Mouse (Mus musculus) lung, embryonic 14.5 days (tissue): ENCODE data around the gene Usp29. TPM values are rescaled to one million over a fixed set of nuclear protein-coding genes. Genes with fewer than 3 reads are reported as not detected.
"Not testable (repeated sequence)": the region's sequence is repeated elsewhere in the genome, so short reads cannot be mapped to it uniquely, and the experiment has no call there.

Experiments used
- ATAC-seq: fragments of 200-750 bp; cut with Nextera tagmentation; 2 replicates; pipeline ENCODE4 v1.8.0; 2017; ENCODE audit warnings: mild to moderate bottlenecking, moderate TSS enrichment, moderate library complexity; ENCODE audit not compliant: insufficient read depth
- DNase-seq: peaks from one replicate; pipeline ENCODE4 v3.0.0-alpha.2; 2015
- H3K27ac ChIP-seq: fragments of 300-500 bp; sonication (generic); 2 replicates; pipeline ENCODE4 v1.5.1; 2014; ENCODE audit warnings: low read depth, mild to moderate bottlenecking, moderate library complexity
- H3K27me3 ChIP-seq: fragments of 300-500 bp; sonication (generic); 2 replicates; pipeline ENCODE4 v1.6.1; 2014; ENCODE audit warnings: low read length, control low read depth; ENCODE audit not compliant: insufficient read depth
- H3K36me3 ChIP-seq: fragments of 300-500 bp; sonication (generic); 2 replicates; pipeline ENCODE4 v1.6.1; 2014; ENCODE audit warnings: control low read depth; ENCODE audit not compliant: insufficient read depth
- H3K4me1 ChIP-seq: fragments of 300-500 bp; sonication (generic); 2 replicates; pipeline ENCODE4 v1.6.1; 2014; ENCODE audit warnings: antibody characterized with exemption, control low read depth; ENCODE audit not compliant: insufficient read depth
- H3K4me2 ChIP-seq: fragments of 300-500 bp; sonication (generic); 2 replicates; pipeline ENCODE4 v1.6.1; 2014; ENCODE audit warnings: mild to moderate bottlenecking
- H3K4me3 ChIP-seq: fragments of 300-500 bp; sonication (generic); 2 replicates; pipeline ENCODE4 v1.5.1; 2014; ENCODE audit warnings: low read depth, low read length
- H3K9ac ChIP-seq: fragments of 300-500 bp; sonication (generic); 2 replicates; pipeline ENCODE4 v1.6.1; 2014
- H3K9me3 ChIP-seq: fragments of 300-500 bp; sonication (generic); 2 replicates; pipeline ENCODE4 v1.6.1; 2016; ENCODE audit warnings: low read depth, low read length, control low read depth
- CTCF ChIP-seq: IDR thresholded peaks from 2 replicates; pipeline ENCODE4 v1.5.1; 2016; ENCODE audit warnings: antibody characterized with exemption, low read depth
- WGBS: fragments of 180-500 bp; shearing (Covaris S2); extraction: QIAGEN DNeasy Blood & Tissue Kit; methylation state at CpG from one replicate; pipeline ENCODE4 v1.1.7; 2014; 5-methylcytosine and 5-hydroxymethylcytosine counted together
- polyA plus RNA-seq: library from polyadenylated mRNA; unstranded; fragments of >200 nt; fragmentation: Nextera tagmentation; extraction: Ambion mirVana; gene quantifications from 2 replicates; pipeline ENCODE4 v1.2.1, GENCODE M21; 2014

The Usp29 gene
- polyA plus RNA-seq, 1 experiment from 2014 or later = 6.2 TPM

DNA sequence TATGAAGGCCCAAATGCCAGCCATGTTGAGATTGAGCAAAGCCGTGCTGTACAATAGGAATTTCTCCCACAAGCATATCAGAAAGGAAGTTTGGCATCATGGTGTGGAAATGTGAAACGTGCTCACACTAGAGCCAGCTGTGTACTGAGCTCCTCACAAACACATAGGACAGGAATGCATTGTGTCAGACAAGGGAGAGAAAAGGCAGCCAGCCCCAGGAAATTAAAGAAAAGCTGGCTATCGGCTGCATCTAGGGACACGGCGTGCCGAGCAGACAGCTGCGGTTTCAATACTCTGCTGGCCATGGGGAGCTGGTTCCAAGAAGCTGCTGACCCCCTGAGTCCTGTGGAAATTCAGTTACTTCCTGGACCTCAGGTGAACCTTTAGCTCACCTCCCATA, 155.0 kb downstream of the Usp29 start:
- H3K27ac ChIP-seq = no peak overlapping the region
- H3K4me1 ChIP-seq = no peaks in the 10 kb centered on the region
- TF ChIP-seq CTCF = no peak
- H3K27me3 ChIP-seq = no peaks in the 10 kb centered on the region
- H3K9ac ChIP-seq = no peak overlapping the region
- H3K4me2 ChIP-seq = no peak overlapping the region
- H3K9me3 ChIP-seq = no peaks in the 10 kb centered on the region
- no peak for ATAC-seq
- peak; percentile 31 for DNase-seq
- WGBS = 74% methylated on average over 7 of the region's 7 CpGs
- H3K36me3 ChIP-seq = no peaks in the 10 kb centered on the region
- no peak overlapping the region for H3K4me3 ChIP-seq

GRCm38 (mm10) chr7:6886896-6887295, 156.5 kb downstream of the Usp29 start:
- Histone ChIP-seq H3K27ac (no peak overlapping the region), H3K4me3 (no peak overlapping the region), H3K36me3 (no peaks in the 10 kb centered on the region), H3K4me2 (no peak overlapping the region), H3K9ac (no peak overlapping the region), H3K27me3 (no peaks in the 10 kb centered on the region), H3K9me3 (no peaks in the 10 kb centered on the region), H3K4me1 (no peaks in the 10 kb centered on the region)
- DNase-seq (no peak), ATAC-seq (no peak)
- TF ChIP-seq CTCF = no peak
- WGBS = 84% methylated on average over 1 of the region's 1 CpGs

GRCm38 (mm10) chr7:6889871-6890270, 159.5 kb downstream of the Usp29 start:
- Histone ChIP-seq H3K36me3 (no peaks in the 10 kb centered on the region), H3K9ac (no peak overlapping the region), H3K4me1 (no peaks in the 10 kb centered on the region), H3K27ac (no peak overlapping the region), H3K9me3 (no peaks in the 10 kb centered on the region), H3K27me3 (no peaks in the 10 kb centered on the region), H3K4me2 (no peak overlapping the region), H3K4me3 (no peak overlapping the region)
- TF ChIP-seq CTCF = no peak
- DNase-seq (no peak), ATAC-seq (no peak)
- WGBS = 92% methylated on average over 5 of the region's 5 CpGs

DNA sequence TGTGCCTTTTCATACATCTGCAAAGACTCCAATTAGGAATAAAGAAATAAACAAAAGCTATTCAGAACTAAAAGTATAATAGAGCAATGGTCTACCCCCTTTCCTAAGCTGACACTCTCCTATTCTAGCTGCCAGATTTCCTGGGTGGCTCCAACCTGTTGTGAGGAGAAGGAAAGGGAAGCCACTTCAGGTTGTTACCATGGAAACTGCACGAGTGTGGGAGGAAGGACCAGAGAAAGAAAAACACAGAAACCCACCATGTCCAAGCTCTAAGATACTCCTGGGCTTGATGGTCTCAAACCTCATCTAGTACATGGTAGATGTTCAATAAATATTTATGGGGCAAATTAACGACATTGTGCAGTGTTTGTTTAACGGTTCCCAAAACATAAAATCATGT, 160.8 kb downstream of the Usp29 start:
- Histone ChIP-seq H3K9ac (no peak overlapping the region), H3K4me1 (no peaks in the 10 kb centered on the region), H3K27ac (no peak overlapping the region), H3K36me3 (no peaks in the 10 kb centered on the region), H3K27me3 (no peaks in the 10 kb centered on the region), H3K9me3 (no peaks in the 10 kb centered on the region), H3K4me3 (no peak overlapping the region), H3K4me2 (no peak overlapping the region)
- TF ChIP-seq CTCF = no peak
- ATAC-seq = no peak
- 45% methylated on average over 3 of the region's 3 CpGs for WGBS
- DNase-seq = peak; percentile 46

- H3K27ac ChIP-seq = peak overlapping the region; percentile 1; the same call in 1 of the 2 replicates
- DNase-seq, H3K27me3 ChIP-seq, H3K4me1 ChIP-seq, H3K9ac ChIP-seq, H3K4me3 ChIP-seq, H3K9me3 ChIP-seq, H3K4me2 ChIP-seq, H3K36me3 ChIP-seq: not testable (repeated sequence)
- ATAC-seq = peak; percentile 58; the same call in 1 of the 2 replicates
- 14% methylated on average over 4 of the region's 4 CpGs for WGBS
Measured at GRCm38 (mm10) chr7:6897021-6897420, 166.6 kb downstream of the Usp29 start.

GRCm38 (mm10) chr7:6900672-6901071, 170.3 kb downstream of the Usp29 start:
- no peak for TF ChIP-seq CTCF
- no peak for DNase-seq
- ATAC-seq = no peak
- Histone ChIP-seq H3K4me2 (no peak overlapping the region), H3K9me3 (no peaks in the 10 kb centered on the region), H3K4me1 (no peaks in the 10 kb centered on the region), H3K36me3 (no peaks in the 10 kb centered on the region), H3K27me3 (no peaks in the 10 kb centered on the region), H3K4me3 (no peak overlapping the region), H3K9ac (no peak overlapping the region), H3K27ac (no peak overlapping the region)
- 91% methylated on average over 7 of the region's 7 CpGs for WGBS

DNA sequence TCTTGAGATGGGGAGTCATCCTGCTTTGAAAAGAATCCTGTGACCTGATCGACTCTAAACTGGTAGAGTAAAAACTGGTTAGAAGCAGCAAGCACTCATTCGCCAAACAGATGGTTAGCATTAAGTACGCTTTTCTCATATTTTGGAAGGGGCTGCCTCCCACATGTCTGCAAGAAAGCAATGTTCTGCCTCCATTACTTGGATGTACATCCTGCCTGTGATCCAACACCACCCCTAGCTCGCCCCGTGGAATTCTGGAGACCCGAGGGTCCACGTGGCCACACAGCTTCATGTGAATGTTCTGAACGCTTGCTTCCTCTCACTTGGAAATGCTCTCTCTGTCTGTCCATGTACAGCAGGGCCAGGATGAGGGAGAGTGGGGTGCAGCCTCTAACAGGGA, 173.1 kb downstream of the Usp29 start:
- no peak for TF ChIP-seq CTCF
- ATAC-seq (peak; percentile 28; the same call in 1 of the 2 replicates), DNase-seq (peak; percentile 53)
- H3K27ac ChIP-seq = peak overlapping the region; percentile 43; the same call in 1 of the 2 replicates
- H3K27me3 ChIP-seq = no peaks in the 10 kb centered on the region
- H3K9ac ChIP-seq = no peak overlapping the region
- H3K9me3 ChIP-seq = no peaks in the 10 kb centered on the region
- no peaks in the 10 kb centered on the region for H3K4me1 ChIP-seq
- no peak overlapping the region for H3K4me2 ChIP-seq
- H3K36me3 ChIP-seq = no peaks in the 10 kb centered on the region
- H3K4me3 ChIP-seq = no peak overlapping the region
- WGBS = 54% methylated on average over 8 of the region's 8 CpGs

GRCm38 (mm10) chr7:6910527-6910926, 180.1 kb downstream of the Usp29 start:
- ATAC-seq (peak; percentile 33; the same call in 1 of the 2 replicates), DNase-seq (peak; percentile 61)
- Histone ChIP-seq H3K4me1 (peaks cover 37% of the 10 kb centered on the region), H3K9ac (no peak overlapping the region), H3K27ac (peak overlapping the region; percentile 93), H3K4me3 (no peak overlapping the region), H3K27me3 (no peaks in the 10 kb centered on the region), H3K36me3 (no peaks in the 10 kb centered on the region), H3K4me2 (peak overlapping the region; percentile 1; the same call in 1 of the 2 replicates), H3K9me3 (no peaks in the 10 kb centered on the region)
- WGBS = 10% methylated on average over 7 of the region's 7 CpGs
- TF ChIP-seq CTCF = no peak
